Mouse (Mus musculus): Measurements from ENCODE around the gene Slf2. TPM values are rescaled to one million over a fixed set of nuclear protein-coding genes. Genes with fewer than 3 reads are reported as not detected.

The Slf2 gene
- polyA plus RNA-seq, 1 experiment from 2014 or later: 11.9 TPM

DNA sequence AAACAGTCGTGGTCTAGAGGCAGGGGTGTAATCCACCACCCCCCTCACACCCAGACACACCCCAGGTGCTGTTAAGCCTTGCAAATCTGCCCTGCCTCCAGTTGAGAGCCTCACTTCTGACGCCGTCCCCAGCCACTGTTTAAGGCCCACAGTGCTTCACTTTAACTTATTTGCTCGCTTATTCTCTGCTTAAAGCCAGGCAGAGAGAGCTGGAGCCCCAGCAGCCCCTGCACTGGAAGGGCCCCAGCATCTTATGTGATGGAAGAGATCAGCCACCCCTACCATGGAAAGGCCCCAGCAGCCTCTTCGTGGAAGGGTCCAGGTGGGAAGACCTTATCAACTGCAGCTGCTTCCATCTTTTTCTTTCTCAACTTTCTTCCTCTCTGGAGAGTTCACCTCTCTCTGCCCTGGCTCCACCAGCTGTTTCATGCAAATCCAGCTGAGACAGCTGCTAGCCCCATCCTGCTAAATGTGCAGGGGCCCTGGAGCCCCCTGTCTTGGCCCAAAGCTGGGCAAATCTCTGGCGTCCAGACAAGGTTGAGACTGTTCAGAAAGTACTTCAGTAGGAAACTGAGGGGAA lies 26.7 kb upstream of the Slf2 start:
- ATAC-seq (ENCODE audit: low read depth): no peak
- Histone ChIP-seq H3K4me2 (ENCODE audit: low read depth, low read length) (no peak overlapping the region), H3K27ac (ENCODE audit: low read length) (no peak overlapping the region), H3K9me3 (replicated peaks; ENCODE audit: control insufficient read depth, low read length) (no peaks in the 10 kb centered on the region), H3K4me3 (ENCODE audit: low read depth, low read length) (no peak overlapping the region), H3K36me3 (ENCODE audit: control insufficient read depth, insufficient read depth) (no peaks in the 10 kb centered on the region), H3K9ac (ENCODE audit: low read depth, low read length) (no peak overlapping the region), H3K4me1 (ENCODE audit: control insufficient read depth, low read depth, low read length) (no peaks in the 10 kb centered on the region), H3K27me3 (ENCODE audit: control insufficient read depth, insufficient read depth, low read depth, low read length) (no peaks in the 10 kb centered on the region)
- WGBS (ENCODE audit: insufficient replicate concordance): 38% methylated on average over 6 of the region's 6 CpGs

GRCm38 (mm10) chr19:44905316-44905715 lies 25.6 kb upstream of the Slf2 start:
- Histone ChIP-seq H3K36me3 (ENCODE audit: control insufficient read depth, insufficient read depth) (no peaks in the 10 kb centered on the region), H3K4me3 (ENCODE audit: low read depth, low read length) (no peak overlapping the region), H3K4me1 (ENCODE audit: control insufficient read depth, low read depth, low read length) (no peaks in the 10 kb centered on the region), H3K27ac (ENCODE audit: low read length) (no peak overlapping the region), H3K27me3 (ENCODE audit: control insufficient read depth, insufficient read depth, low read depth, low read length) (no peaks in the 10 kb centered on the region), H3K9ac (ENCODE audit: low read depth, low read length) (no peak overlapping the region), H3K9me3 (replicated peaks; ENCODE audit: control insufficient read depth, low read length) (no peaks in the 10 kb centered on the region), H3K4me2 (ENCODE audit: low read depth, low read length) (no peak overlapping the region)
- no peak for ATAC-seq (ENCODE audit: low read depth)
- WGBS (ENCODE audit: insufficient replicate concordance): 36% methylated on average over 4 of the region's 4 CpGs

DNA sequence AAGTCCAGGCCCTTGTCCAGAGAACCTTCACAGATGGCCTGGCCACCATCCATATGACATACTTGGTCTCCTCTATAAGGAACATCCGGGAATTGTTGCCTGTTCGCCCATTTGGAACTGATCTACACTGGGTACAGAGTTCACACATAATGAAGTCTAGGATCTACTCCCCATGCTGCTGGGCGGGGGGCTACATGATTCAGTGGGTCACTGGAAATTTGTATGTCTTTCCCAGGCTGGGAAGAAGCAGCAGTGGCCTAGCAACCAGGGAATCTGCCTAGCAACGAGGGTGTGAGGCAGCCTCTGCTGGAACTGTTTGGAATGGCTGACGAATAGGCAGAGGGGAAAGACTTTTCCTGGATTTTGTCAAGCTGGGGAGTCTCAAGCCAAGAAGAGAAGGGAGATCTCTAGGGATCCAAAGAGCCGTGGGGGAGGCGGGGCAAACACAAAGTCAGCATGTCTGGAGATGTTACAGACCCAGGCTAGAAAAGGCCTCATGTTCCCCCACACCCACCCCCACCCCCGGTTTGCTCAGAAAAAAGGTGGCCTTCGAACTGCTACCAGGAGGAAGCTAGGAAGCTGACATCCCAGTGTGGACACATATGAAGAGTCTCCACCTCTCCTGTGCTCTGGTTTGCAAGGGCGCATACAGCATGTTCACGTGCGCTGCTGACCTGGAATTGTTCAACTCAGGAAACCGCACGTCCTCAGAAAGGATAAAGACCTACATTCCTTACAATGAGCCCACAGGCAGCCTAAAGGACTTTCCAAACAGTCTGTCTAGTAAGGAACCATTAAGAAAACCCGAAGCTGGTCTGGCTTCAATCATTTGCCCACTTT lies 22.9 kb upstream of the Slf2 start:
- Histone ChIP-seq H3K9me3 (replicated peaks; ENCODE audit: control insufficient read depth, low read length) (no peaks in the 10 kb centered on the region), H3K27ac (ENCODE audit: low read length) (no peak overlapping the region), H3K4me2 (ENCODE audit: low read depth, low read length) (no peak overlapping the region), H3K4me1 (ENCODE audit: control insufficient read depth, low read depth, low read length) (no peaks in the 10 kb centered on the region), H3K4me3 (ENCODE audit: low read depth, low read length) (no peak overlapping the region), H3K36me3 (ENCODE audit: control insufficient read depth, insufficient read depth) (no peaks in the 10 kb centered on the region), H3K27me3 (ENCODE audit: control insufficient read depth, insufficient read depth, low read depth, low read length) (no peaks in the 10 kb centered on the region), H3K9ac (ENCODE audit: low read depth, low read length) (no peak overlapping the region)
- WGBS (ENCODE audit: insufficient replicate concordance): 52% methylated on average over 15 of the region's 15 CpGs
- ATAC-seq (ENCODE audit: low read depth): no peak

DNA sequence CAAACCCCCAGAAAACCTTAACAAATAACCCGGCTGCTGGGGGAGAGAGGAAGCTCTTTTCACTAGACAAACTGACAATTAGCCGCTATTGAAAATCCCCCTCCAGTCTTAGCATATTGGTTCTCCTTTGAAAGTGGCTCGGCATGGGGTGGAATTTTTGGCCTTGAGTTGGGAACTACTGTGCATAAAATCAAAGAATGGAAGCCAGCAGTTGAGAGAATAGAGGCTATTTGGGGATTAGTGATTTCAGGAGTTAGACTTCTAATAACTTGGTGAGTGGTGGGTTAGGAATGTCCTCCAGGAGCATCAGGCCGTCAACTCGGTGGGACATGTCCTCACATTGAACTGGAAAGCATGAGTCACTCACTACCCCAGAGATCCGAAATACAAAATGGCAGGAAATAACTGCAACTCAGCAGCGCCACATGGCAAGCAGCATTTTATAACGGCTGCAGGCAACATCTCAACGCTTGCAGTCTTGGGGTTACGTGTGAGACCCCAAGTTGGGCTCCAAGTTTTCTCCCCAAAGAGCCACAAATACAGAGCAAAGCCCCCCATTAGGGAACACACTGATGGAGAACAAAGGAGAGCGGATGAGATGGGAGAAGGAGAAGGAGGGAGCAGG lies 22.0 kb upstream of the Slf2 start:
- H3K27ac ChIP-seq (ENCODE audit: low read length): no peak overlapping the region
- H3K4me2 ChIP-seq (ENCODE audit: low read depth, low read length): no peak overlapping the region
- no peaks in the 10 kb centered on the region for H3K9me3 ChIP-seq (replicated peaks; ENCODE audit: control insufficient read depth, low read length)
- no peaks in the 10 kb centered on the region for H3K4me1 ChIP-seq (ENCODE audit: control insufficient read depth, low read depth, low read length)
- ATAC-seq (ENCODE audit: low read depth): no peak
- no peaks in the 10 kb centered on the region for H3K36me3 ChIP-seq (ENCODE audit: control insufficient read depth, insufficient read depth)
- WGBS (ENCODE audit: insufficient replicate concordance): 52% methylated on average over 11 of the region's 11 CpGs
- H3K27me3 ChIP-seq (ENCODE audit: control insufficient read depth, insufficient read depth, low read depth, low read length): no peaks in the 10 kb centered on the region
- H3K4me3 ChIP-seq (ENCODE audit: low read depth, low read length): no peak overlapping the region
- no peak overlapping the region for H3K9ac ChIP-seq (ENCODE audit: low read depth, low read length)

DNA sequence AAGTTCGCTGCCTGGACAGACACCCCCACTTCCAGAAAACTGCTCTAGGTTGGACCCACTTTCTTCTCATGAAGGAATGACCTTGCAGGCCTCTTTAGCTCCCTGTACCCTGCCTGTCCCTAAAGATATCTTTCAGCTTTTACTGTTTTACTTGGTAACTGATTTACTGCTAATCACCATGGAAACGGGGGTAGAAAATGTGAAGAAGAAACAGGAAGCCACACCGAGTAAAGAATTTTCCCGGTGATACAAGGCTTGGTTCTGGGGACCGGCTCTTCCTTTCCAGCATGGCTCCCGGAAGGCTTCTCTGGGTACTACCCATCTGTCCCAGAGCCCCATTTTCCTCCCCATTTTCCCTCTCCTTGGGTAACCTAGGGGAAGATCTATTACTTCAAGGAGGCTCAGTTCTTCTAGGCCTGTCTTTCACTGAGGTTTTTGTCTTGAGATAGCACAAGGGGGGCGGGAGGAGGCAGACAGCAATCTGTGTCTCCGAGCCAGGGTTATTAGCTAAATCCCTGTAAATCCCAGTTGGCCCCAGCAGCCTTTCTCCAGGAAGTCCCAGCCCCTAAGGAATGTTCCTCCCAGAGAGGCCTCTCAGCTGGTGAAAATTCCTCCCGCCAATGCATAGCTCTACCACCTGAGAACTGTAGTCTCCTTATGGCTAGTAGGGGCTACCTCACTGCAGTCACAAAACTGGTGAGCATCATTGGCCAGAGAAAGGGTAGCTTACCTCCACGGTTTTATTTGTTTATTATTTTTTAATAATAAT lies 16.3 kb upstream of the Slf2 start:
- ATAC-seq (ENCODE audit: low read depth): no peak
- H3K4me1 ChIP-seq (ENCODE audit: control insufficient read depth, low read depth, low read length): no peaks in the 10 kb centered on the region
- H3K36me3 ChIP-seq (ENCODE audit: control insufficient read depth, insufficient read depth): no peaks in the 10 kb centered on the region
- H3K4me3 ChIP-seq (ENCODE audit: low read depth, low read length): no peak overlapping the region
- H3K4me2 ChIP-seq (ENCODE audit: low read depth, low read length): no peak overlapping the region
- no peaks in the 10 kb centered on the region for H3K9me3 ChIP-seq (replicated peaks; ENCODE audit: control insufficient read depth, low read length)
- WGBS (ENCODE audit: insufficient replicate concordance): 41% methylated on average over 10 of the region's 10 CpGs
- no peak overlapping the region for H3K27ac ChIP-seq (ENCODE audit: low read length)
- no peak overlapping the region for H3K9ac ChIP-seq (ENCODE audit: low read depth, low read length)
- no peaks in the 10 kb centered on the region for H3K27me3 ChIP-seq (ENCODE audit: control insufficient read depth, insufficient read depth, low read depth, low read length)

- Histone ChIP-seq H3K4me2 (ENCODE audit: low read depth, low read length) (no peak overlapping the region), H3K9ac (ENCODE audit: low read depth, low read length) (no peak overlapping the region), H3K9me3 (replicated peaks; ENCODE audit: control insufficient read depth, low read length) (no peaks in the 10 kb centered on the region), H3K27me3 (ENCODE audit: control insufficient read depth, insufficient read depth, low read depth, low read length) (no peaks in the 10 kb centered on the region), H3K27ac (ENCODE audit: low read length) (no peak overlapping the region), H3K4me3 (ENCODE audit: low read depth, low read length) (no peak overlapping the region), H3K4me1 (ENCODE audit: control insufficient read depth, low read depth, low read length) (no peaks in the 10 kb centered on the region), H3K36me3 (ENCODE audit: control insufficient read depth, insufficient read depth) (no peaks in the 10 kb centered on the region)
- 73% methylated on average over 6 of the region's 6 CpGs for WGBS (ENCODE audit: insufficient replicate concordance)
- no peak for ATAC-seq (ENCODE audit: low read depth)
Observed at GRCm38 (mm10) chr19:44918171-44918570, 12.8 kb upstream of the Slf2 start.

DNA sequence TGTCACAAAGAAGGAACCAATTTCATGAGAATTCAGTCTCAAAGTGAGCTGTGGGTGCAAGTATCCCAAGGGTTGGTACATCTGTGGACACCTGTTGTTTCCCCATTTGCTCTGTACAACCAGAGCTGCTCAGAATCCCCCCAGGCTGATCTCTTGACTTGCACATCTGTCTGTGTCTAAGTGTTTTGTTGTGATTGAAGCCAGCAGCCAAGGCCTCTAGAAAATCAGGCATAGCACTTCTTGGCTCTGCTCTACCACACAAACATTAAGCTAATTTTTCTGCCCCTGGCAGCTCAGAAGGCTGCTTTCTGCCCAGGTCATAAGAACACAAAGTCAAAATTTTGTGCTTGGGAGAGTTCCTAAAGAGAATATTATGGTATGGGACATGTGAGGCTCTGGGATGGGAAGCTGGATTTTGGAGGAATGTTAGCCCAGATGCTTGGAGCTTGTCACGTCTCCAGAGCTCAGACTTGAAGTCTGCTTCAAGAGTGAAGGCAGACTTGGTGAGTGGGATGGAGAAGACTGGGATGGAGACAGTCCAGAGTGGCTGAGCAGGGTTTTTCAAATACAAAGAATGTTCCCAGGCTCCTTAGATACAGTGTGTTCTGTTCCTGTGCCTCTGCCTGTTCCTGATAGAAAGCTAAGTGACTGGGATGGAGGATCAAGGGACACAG lies 9.3 kb upstream of the Slf2 start:
- no peak for ATAC-seq (ENCODE audit: low read depth)
- Histone ChIP-seq H3K27ac (ENCODE audit: low read length) (no peak overlapping the region), H3K27me3 (ENCODE audit: control insufficient read depth, insufficient read depth, low read depth, low read length) (no peaks in the 10 kb centered on the region), H3K9ac (ENCODE audit: low read depth, low read length) (no peak overlapping the region), H3K4me2 (ENCODE audit: low read depth, low read length) (no peak overlapping the region), H3K36me3 (ENCODE audit: control insufficient read depth, insufficient read depth) (no peaks in the 10 kb centered on the region), H3K4me3 (ENCODE audit: low read depth, low read length) (no peak overlapping the region), H3K4me1 (ENCODE audit: control insufficient read depth, low read depth, low read length) (no peaks in the 10 kb centered on the region), H3K9me3 (replicated peaks; ENCODE audit: control insufficient read depth, low read length) (no peaks in the 10 kb centered on the region)
- 47% methylated on average over 1 of the region's 1 CpGs for WGBS (ENCODE audit: insufficient replicate concordance)

- H3K27me3 ChIP-seq (ENCODE audit: control insufficient read depth, insufficient read depth, low read depth, low read length): no peaks in the 10 kb centered on the region
- no peaks in the 10 kb centered on the region for H3K9me3 ChIP-seq (replicated peaks; ENCODE audit: control insufficient read depth, low read length)
- no peaks in the 10 kb centered on the region for H3K36me3 ChIP-seq (ENCODE audit: control insufficient read depth, insufficient read depth)
- H3K4me1 ChIP-seq (ENCODE audit: control insufficient read depth, low read depth, low read length): no peaks in the 10 kb centered on the region
- 54% methylated on average over 2 of the region's 2 CpGs for WGBS (ENCODE audit: insufficient replicate concordance)
- no peak overlapping the region for H3K9ac ChIP-seq (ENCODE audit: low read depth, low read length)
- no peak overlapping the region for H3K4me3 ChIP-seq (ENCODE audit: low read depth, low read length)
- H3K4me2 ChIP-seq (ENCODE audit: low read depth, low read length): no peak overlapping the region
- no peak for ATAC-seq (ENCODE audit: low read depth)
- H3K27ac ChIP-seq (ENCODE audit: low read length): no peak overlapping the region
Observed at GRCm38 (mm10) chr19:44922521-44922920, 8.4 kb upstream of the Slf2 start.
